Mouse (Mus musculus) right cerebral cortex, postnatal 10 days (tissue): ENCODE measurements around the gene S100a11.
A peak's percentile ranks its signal among the peaks of the same experiment; 100 is the strongest.
"Not testable (repeated sequence)": the region's sequence is repeated elsewhere in the genome, so short reads cannot be mapped to it uniquely, and the experiment has no call there.

Source experiments
- DNase-seq, 2 experiments: peaks; one replicate each; pipeline ENCODE4 v3.0.0; 2021; ENCODE audit warnings: low spot score in 2 of 2

The S100a11 gene

GRCm38 (mm10) chr3:93520330-93521193 is at the start of gene S100a11:
TSS of gene S100a11 (plus strand) at chr3:93520488.
- DNase-seq = peak; percentile 35 to 38

- DNase-seq = no peak
Measured at GRCm38 (mm10) chr3:93480053-93480452, 40.2 kb upstream of the S100a11 start.

- no peak for DNase-seq
Measured at GRCm38 (mm10) chr3:93481982-93482616, 38.2 kb upstream of the S100a11 start.

- no peak for DNase-seq
Measured at GRCm38 (mm10) chr3:93485611-93486010, 34.7 kb upstream of the S100a11 start.

- no peak for DNase-seq
Measured at GRCm38 (mm10) chr3:93488541-93488940, 31.7 kb upstream of the S100a11 start.

- DNase-seq = no peak
Measured at GRCm38 (mm10) chr3:93492176-93492575, 28.1 kb upstream of the S100a11 start.

GRCm38 (mm10) chr3:93493992-93494391 is 26.3 kb upstream of the S100a11 start:
- DNase-seq = peak; percentile 68 to 78

- DNase-seq = not testable (repeated sequence)
Measured at GRCm38 (mm10) chr3:93494774-93495173, 25.5 kb upstream of the S100a11 start.

GRCm38 (mm10) chr3:93497131-93497530 is 23.2 kb upstream of the S100a11 start:
- DNase-seq = no peak

- DNase-seq = no peak
Measured at GRCm38 (mm10) chr3:93499129-93499528, 21.2 kb upstream of the S100a11 start.

- DNase-seq = peak; percentile 29 to 35
Measured at GRCm38 (mm10) chr3:93504536-93505189, 15.6 kb upstream of the S100a11 start.

- DNase-seq = peak; percentile 28 to 34
Measured at GRCm38 (mm10) chr3:93505960-93506863, 14.1 kb upstream of the S100a11 start.

GRCm38 (mm10) chr3:93506881-93507325 is 13.4 kb upstream of the S100a11 start:
- DNase-seq = no peak

GRCm38 (mm10) chr3:93509301-93509700 is 11.0 kb upstream of the S100a11 start:
- no peak for DNase-seq

- DNase-seq = no peak
Measured at GRCm38 (mm10) chr3:93511036-93511435, 9.3 kb upstream of the S100a11 start.

- no peak for DNase-seq
Measured at GRCm38 (mm10) chr3:93511801-93512200, 8.5 kb upstream of the S100a11 start.

GRCm38 (mm10) chr3:93512386-93513101 is 7.7 kb upstream of the S100a11 start:
- no peak for DNase-seq

- DNase-seq = no peak
Measured at GRCm38 (mm10) chr3:93514628-93515027, 5.7 kb upstream of the S100a11 start.

- DNase-seq = no peak
Measured at GRCm38 (mm10) chr3:93517343-93517742, 2.9 kb upstream of the S100a11 start.

GRCm38 (mm10) chr3:93519856-93520329 is 395 bp upstream of the S100a11 start:
- no peak for DNase-seq
